Mouse (Mus musculus) hindbrain, embryonic 14.5 days (tissue): ENCODE measurements around the gene Ssbp3. TPM values are rescaled to one million over a fixed set of nuclear protein-coding genes. Genes with fewer than 3 reads are reported as not detected.

Experiments used
- ATAC-seq: fragments of 200-750 bp; cut with Nextera tagmentation; 2 replicates; pipeline ENCODE4 v1.8.0; 2017; ENCODE audit warnings: moderate number of reproducible peaks, mild to moderate bottlenecking, moderate TSS enrichment, moderate library complexity; ENCODE audit not compliant: low FRiP score
- DNase-seq: peaks from one replicate; pipeline ENCODE4 v3.0.0-alpha.2; 2015; ENCODE audit warnings: low spot score
- H3K27ac ChIP-seq: fragments of 300-500 bp; sonication (generic); 2 replicates; pipeline ENCODE4 v1.5.1; 2014; ENCODE audit warnings: mild to moderate bottlenecking, moderate library complexity
- H3K27me3 ChIP-seq: fragments of 300-500 bp; sonication (generic); 2 replicates; pipeline ENCODE4 v1.6.1; 2014; ENCODE audit warnings: mild to moderate bottlenecking, low read length, mixed read lengths; ENCODE audit not compliant: control insufficient read depth, insufficient read depth
- H3K36me3 ChIP-seq: fragments of 300-500 bp; sonication (generic); replicated peaks from 2 replicates; pipeline ENCODE4 v1.6.1; 2014; ENCODE audit not compliant: control insufficient read depth, insufficient read depth
- H3K4me1 ChIP-seq: fragments of 300-500 bp; sonication (generic); replicated peaks from 2 replicates; pipeline ENCODE4 v1.6.1; 2014; ENCODE audit warnings: antibody characterized with exemption, low read length, mixed read lengths; ENCODE audit not compliant: control insufficient read depth, insufficient read depth
- H3K4me2 ChIP-seq: fragments of 300-500 bp; sonication (generic); replicated peaks from 2 replicates; pipeline ENCODE4 v1.6.1; 2014; ENCODE audit warnings: mild to moderate bottlenecking, moderate library complexity
- H3K4me3 ChIP-seq: fragments of 300-500 bp; sonication (generic); replicated peaks from 2 replicates; pipeline ENCODE4 v1.5.1; 2014; ENCODE audit warnings: mild to moderate bottlenecking, low read length
- H3K9ac ChIP-seq: fragments of 300-500 bp; sonication (generic); 2 replicates; pipeline ENCODE4 v1.6.1; 2014
- H3K9me3 ChIP-seq: fragments of 300-500 bp; sonication (generic); 2 replicates; pipeline ENCODE4 v1.6.1; 2016; ENCODE audit warnings: low read length; ENCODE audit not compliant: control insufficient read depth
- WGBS: fragments of 180-500 bp; shearing (Covaris S2); extraction: QIAGEN DNeasy Blood & Tissue Kit; methylation state at CpG from one replicate; pipeline ENCODE4 v1.1.7; 2014; 5-methylcytosine and 5-hydroxymethylcytosine counted together
- polyA plus RNA-seq: library from polyadenylated mRNA; unstranded; fragments of >200 nt; fragmentation: Nextera tagmentation; extraction: Ambion mirVana; gene quantifications from 2 replicates; pipeline ENCODE4 v1.2.1, GENCODE M21; 2014

Ssbp3 gene
- polyA plus RNA-seq, 1 experiment from 2014 or later = 100 TPM

GRCm38 (mm10) chr4:106900718-106901117 is 9.8 kb upstream of the Ssbp3 start:
- H3K36me3 ChIP-seq = no peaks in the 10 kb centered on the region
- H3K4me1 ChIP-seq = no peaks in the 10 kb centered on the region
- H3K9me3 ChIP-seq = no peaks in the 10 kb centered on the region
- no peak overlapping the region for H3K4me3 ChIP-seq
- DNase-seq (no peak), ATAC-seq (no peak)
- H3K4me2 ChIP-seq = no peak overlapping the region
- H3K27ac ChIP-seq = no peak overlapping the region
- no peaks in the 10 kb centered on the region for H3K27me3 ChIP-seq
- WGBS = 6% methylated on average over 6 of the region's 6 CpGs
- no peak overlapping the region for H3K9ac ChIP-seq

GRCm38 (mm10) chr4:106901610-106902009 is 8.9 kb upstream of the Ssbp3 start:
- Histone ChIP-seq H3K4me2 (no peak overlapping the region), H3K9me3 (no peaks in the 10 kb centered on the region), H3K9ac (no peak overlapping the region), H3K4me3 (no peak overlapping the region), H3K36me3 (no peaks in the 10 kb centered on the region), H3K27ac (no peak overlapping the region), H3K27me3 (no peaks in the 10 kb centered on the region), H3K4me1 (no peaks in the 10 kb centered on the region)
- WGBS = 80% methylated on average over 3 of the region's 3 CpGs
- no peak for DNase-seq
- ATAC-seq = no peak

GRCm38 (mm10) chr4:106902157-106902556 is 8.3 kb upstream of the Ssbp3 start:
- H3K27ac ChIP-seq = no peak overlapping the region
- DNase-seq = no peak
- no peak overlapping the region for H3K4me3 ChIP-seq
- H3K4me1 ChIP-seq = peaks cover 1% of the 10 kb centered on the region; the same call in 1 of the 2 replicates
- H3K4me2 ChIP-seq = no peak overlapping the region
- no peak for ATAC-seq
- no peaks in the 10 kb centered on the region for H3K9me3 ChIP-seq
- H3K36me3 ChIP-seq = no peaks in the 10 kb centered on the region
- H3K9ac ChIP-seq = no peak overlapping the region
- H3K27me3 ChIP-seq = no peaks in the 10 kb centered on the region
- WGBS = 75% methylated on average over 8 of the region's 8 CpGs

GRCm38 (mm10) chr4:106905898-106906297 is 4.6 kb upstream of the Ssbp3 start:
- H3K27ac ChIP-seq = no peak overlapping the region
- DNase-seq = no peak
- H3K4me3 ChIP-seq = no peak overlapping the region
- H3K4me1 ChIP-seq = peaks cover 24% of the 10 kb centered on the region
- H3K9ac ChIP-seq = no peak overlapping the region
- no peaks in the 10 kb centered on the region for H3K27me3 ChIP-seq
- H3K4me2 ChIP-seq = no peak overlapping the region
- ATAC-seq = no peak
- no peaks in the 10 kb centered on the region for H3K9me3 ChIP-seq
- no peaks in the 10 kb centered on the region for H3K36me3 ChIP-seq
- 91% methylated on average over 3 of the region's 3 CpGs for WGBS

GRCm38 (mm10) chr4:106907701-106908425 is 2.6 kb upstream of the Ssbp3 start:
- Histone ChIP-seq H3K9ac (no peak overlapping the region), H3K27ac (no peak overlapping the region), H3K27me3 (no peaks in the 10 kb centered on the region), H3K4me1 (peaks cover 25% of the 10 kb centered on the region), H3K4me3 (no peak overlapping the region), H3K36me3 (no peaks in the 10 kb centered on the region), H3K9me3 (no peaks in the 10 kb centered on the region), H3K4me2 (0 out of 2 replicates have a peak overlapping the region, but pooled peaks have one; percentile 2)
- ATAC-seq = no peak
- DNase-seq = no peak
- 12% methylated on average over 17 of the region's 17 CpGs for WGBS

- H3K4me2 ChIP-seq = no peak overlapping the region
- no peaks in the 10 kb centered on the region for H3K9me3 ChIP-seq
- H3K4me1 ChIP-seq = peaks cover 30% of the 10 kb centered on the region
- no peak overlapping the region for H3K4me3 ChIP-seq
- 28% methylated on average over 3 of the region's 3 CpGs for WGBS
- H3K27me3 ChIP-seq = no peaks in the 10 kb centered on the region
- H3K27ac ChIP-seq = peak overlapping the region; percentile 100
- ATAC-seq (no peak), DNase-seq (no peak)
- H3K36me3 ChIP-seq = 0 out of 2 replicates have a peak, but pooled peaks cover 3% of the 10 kb centered on the region
- H3K9ac ChIP-seq = no peak overlapping the region
Measured at GRCm38 (mm10) chr4:106908426-106908809, 2.1 kb upstream of the Ssbp3 start.

DNA sequence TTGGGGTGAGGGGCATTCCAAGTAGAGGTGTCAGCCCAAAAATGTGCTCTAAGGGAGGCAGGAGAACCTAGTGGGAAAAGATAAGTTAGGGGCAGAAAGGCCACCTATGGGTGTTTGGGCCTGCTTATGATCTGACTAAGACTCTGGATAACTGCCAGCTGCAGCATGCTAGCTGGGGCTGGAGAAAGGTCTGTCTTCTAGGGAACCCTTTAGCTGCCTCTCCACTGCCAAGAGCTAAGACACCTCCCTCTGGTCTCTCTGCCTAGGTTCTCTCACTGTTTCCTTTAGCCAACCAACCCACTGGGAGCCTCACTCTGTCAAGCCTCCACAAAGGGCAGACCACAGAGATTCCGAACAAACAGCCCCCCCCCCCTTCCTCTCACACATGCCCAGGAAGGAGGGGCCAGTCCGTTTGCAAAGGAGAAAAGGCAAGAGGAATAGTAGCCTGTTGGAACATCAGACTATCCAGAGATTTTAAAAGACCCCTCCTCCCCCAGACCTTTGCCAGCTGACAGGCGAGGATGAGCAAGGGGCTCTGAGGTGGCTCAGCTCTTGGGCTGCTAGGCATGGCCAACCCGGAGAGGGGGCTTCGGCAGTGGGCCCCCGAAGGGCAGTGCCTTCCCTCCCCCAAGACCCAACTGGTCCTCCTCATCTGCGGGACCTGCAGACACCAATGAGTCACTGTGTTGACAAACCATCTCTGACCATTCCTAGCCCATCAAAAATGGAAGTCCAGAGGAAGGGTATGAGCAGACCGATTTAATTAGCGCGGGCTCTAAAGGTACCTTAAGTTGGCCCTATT is 1.4 kb upstream of the Ssbp3 start:
- peak overlapping the region; percentile 66 for H3K4me2 ChIP-seq
- H3K9ac ChIP-seq = peak overlapping the region; percentile 54
- 7% methylated on average over 10 of the region's 10 CpGs for WGBS
- H3K27me3 ChIP-seq = no peaks in the 10 kb centered on the region
- no peaks in the 10 kb centered on the region for H3K9me3 ChIP-seq
- H3K4me3 ChIP-seq = peak overlapping the region; percentile 76
- peaks cover 38% of the 10 kb centered on the region for H3K4me1 ChIP-seq
- H3K36me3 ChIP-seq = peaks cover 8% of the 10 kb centered on the region; the same call in 1 of the 2 replicates
- H3K27ac ChIP-seq = peak overlapping the region; percentile 100
- peak; percentile 50 for DNase-seq
- ATAC-seq = peak; percentile 21; the same call in 1 of the 2 replicates

DNA sequence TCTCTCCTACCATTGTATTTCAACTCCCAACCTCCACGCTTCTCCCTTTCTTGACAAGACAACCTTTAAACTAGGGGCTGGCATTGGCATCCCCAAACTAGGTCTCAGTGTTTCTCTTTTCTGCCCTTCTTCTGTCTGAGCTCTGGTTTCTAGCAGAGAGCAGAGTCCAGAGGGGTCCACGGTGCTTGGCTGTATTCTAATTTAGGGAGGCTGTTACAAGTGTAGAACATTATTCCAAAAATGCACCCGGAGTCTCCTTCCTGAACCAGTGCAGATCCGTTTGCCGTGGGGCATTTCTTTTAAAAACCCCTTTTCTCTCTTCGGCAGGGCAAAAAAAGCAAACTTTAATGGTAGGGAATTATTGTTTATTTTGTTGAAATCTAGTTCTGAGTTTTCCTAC is 704 bp upstream of the Ssbp3 start:
- peaks cover 11% of the 10 kb centered on the region for H3K36me3 ChIP-seq
- WGBS = 0% methylated on average over 6 of the region's 6 CpGs
- peak overlapping the region; percentile 66 for H3K4me2 ChIP-seq
- H3K27me3 ChIP-seq = no peaks in the 10 kb centered on the region
- peak overlapping the region; percentile 54 for H3K9ac ChIP-seq
- ATAC-seq = no peak
- no peak for DNase-seq
- H3K4me3 ChIP-seq = peak overlapping the region; percentile 76
- no peaks in the 10 kb centered on the region for H3K9me3 ChIP-seq
- peaks cover 44% of the 10 kb centered on the region for H3K4me1 ChIP-seq
- peak overlapping the region; percentile 100 for H3K27ac ChIP-seq

DNA sequence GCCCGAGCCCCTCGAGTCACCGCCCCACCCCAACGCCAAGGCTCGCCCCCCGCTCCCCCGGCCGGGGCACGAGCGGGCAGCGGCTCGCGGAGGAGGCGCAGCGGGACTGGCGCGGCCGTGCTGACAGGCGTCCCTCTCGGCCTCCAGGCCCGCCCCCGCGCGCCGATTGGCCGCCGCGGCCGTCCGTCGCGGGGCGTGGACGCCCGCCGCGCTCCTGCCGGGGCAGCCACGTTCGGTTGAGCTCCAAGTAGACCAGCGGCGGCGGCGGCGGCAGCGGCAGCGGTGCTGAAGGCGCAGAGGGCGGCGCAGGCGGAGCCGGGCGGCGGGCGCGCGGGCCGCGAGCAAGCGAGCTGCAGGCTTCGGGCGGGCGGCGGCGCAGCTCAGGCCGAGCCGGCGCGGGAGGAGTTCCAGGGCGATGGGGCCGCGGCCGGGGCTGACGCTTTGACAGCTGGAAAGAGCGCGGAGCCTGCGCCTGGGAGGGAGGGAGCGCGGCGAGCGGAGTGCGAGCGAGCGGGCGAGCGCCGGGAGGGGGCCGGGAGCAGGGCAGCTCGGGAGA is 823 bp downstream of the Ssbp3 start:
- Histone ChIP-seq H3K9me3 (no peaks in the 10 kb centered on the region), H3K27me3 (no peaks in the 10 kb centered on the region), H3K4me1 (peaks cover 58% of the 10 kb centered on the region), H3K9ac (peak overlapping the region; percentile 98), H3K36me3 (peaks cover 26% of the 10 kb centered on the region), H3K27ac (peak overlapping the region; percentile 100), H3K4me2 (peak overlapping the region; percentile 66), H3K4me3 (peak overlapping the region; percentile 76)
- ATAC-seq = peak; percentile 89
- WGBS = under 1% methylated on average over 54 of the region's 89 CpGs
- peak; percentile 92 for DNase-seq
